In genomic region chr11:16948756-16949155, GRCm38 (mm10) we compare ENCODE assay signal across 9 mouse cellular contexts. TPM values are rescaled to one million over a fixed set of nuclear protein-coding genes. Genes with fewer than 3 reads are reported as not detected.
DNase-seq lines count a peak whose midpoint lies in the region; ATAC-seq and TF ChIP-seq lines count a peak whose summit lies in the region.
"Had no signal": no experiment of that assay in that cellular context is flagged by ENCODE, and none has a peak within 500 bp of the region (broad histone marks: within the 10 kb centered on the region; RNA-seq: fewer than 3 reads in every experiment).

No protein-coding gene starts in this region.

- 0 out of 2 replicates have a peak, but pooled peaks cover 3% of the 10 kb centered on the region for H3K4me1 ChIP-seq in forebrain, postnatal 0 days (ENCODE audit: insufficient read depth)
- H3K4me1 ChIP-seq in forebrain, embryonic 16.5 days (replicated peaks; ENCODE audit: control insufficient read depth, insufficient read depth, low read length): peaks cover 5% of the 10 kb centered on the region; the same call in 1 of the 2 replicates

- WGBS in forebrain, postnatal 0 days: 14% methylated on average over 1 of the region's 1 CpGs
- 34% methylated on average over 1 of the region's 1 CpGs for WGBS in forebrain, embryonic 16.5 days

- no peaks in the 10 kb centered on the region for H3K9me3 ChIP-seq in forebrain, postnatal 0 days (ENCODE audit: low read length)
- no peaks in the 10 kb centered on the region for H3K9me3 ChIP-seq in forebrain, embryonic 16.5 days (ENCODE audit: control insufficient read depth, low read length)
- H3K9me3 ChIP-seq: neural tube, embryonic 13.5 days had no signal

- H3K36me3 ChIP-seq in forebrain, postnatal 0 days (ENCODE audit: insufficient read depth): no peaks in the 10 kb centered on the region
- no peaks in the 10 kb centered on the region for H3K36me3 ChIP-seq in forebrain, embryonic 16.5 days (ENCODE audit: control insufficient read depth, insufficient read depth)
- H3K36me3 ChIP-seq: neural tube, embryonic 13.5 days had no signal

- peak; percentile 68 for DNase-seq in forebrain, postnatal 0 days
- DNase-seq in right cerebral cortex, adult 2 months (ENCODE audit: low spot score in 2 of 2): peak; percentile 29 to 41
- DNase-seq in right cerebral cortex, adult 18-20 months: no peak
- peak; percentile 30 for DNase-seq in embryo, embryonic 9.5 days (ENCODE audit: extremely low spot score)
- DNase-seq in kidney, adult 9 months: peak; percentile 61
- DNase-seq in retina, postnatal 1 day: peak; percentile 63
- no peak for DNase-seq in cerebellum, adult 9-11 months

- no peak for ATAC-seq in forebrain, postnatal 0 days
- ATAC-seq in forebrain, embryonic 16.5 days: no peak

- no peak overlapping the region for H3K9ac ChIP-seq in forebrain, postnatal 0 days
- no peak overlapping the region for H3K9ac ChIP-seq in forebrain, embryonic 16.5 days (replicated peaks; ENCODE audit: low read depth, low read length)
- H3K9ac ChIP-seq: neural tube, embryonic 13.5 days had no signal

- no peaks in the 10 kb centered on the region for H3K27me3 ChIP-seq in forebrain, postnatal 0 days (ENCODE audit: insufficient read depth, low read length)
- no peaks in the 10 kb centered on the region for H3K27me3 ChIP-seq in forebrain, embryonic 16.5 days (replicated peaks; ENCODE audit: control insufficient read depth, insufficient read depth, low read length)
- H3K27me3 ChIP-seq: neural tube, embryonic 13.5 days had no signal

- no peak overlapping the region for H3K4me3 ChIP-seq in forebrain, postnatal 0 days (ENCODE audit: low read depth, low read length)
- H3K4me3 ChIP-seq in forebrain, embryonic 16.5 days (replicated peaks; ENCODE audit: low read length): no peak overlapping the region
- H3K4me3 ChIP-seq: neural tube, embryonic 13.5 days had no signal

- peak; percentile 88 for TF ChIP-seq CTCF in forebrain, postnatal 0 days (IDR thresholded peaks at IDR 0.05; ENCODE audit: low read depth)

- no peak overlapping the region for H3K4me2 ChIP-seq in forebrain, postnatal 0 days (ENCODE audit: low read depth)
- H3K4me2 ChIP-seq in forebrain, embryonic 16.5 days (ENCODE audit: low read length): no peak overlapping the region
- H3K4me2 ChIP-seq: neural tube, embryonic 13.5 days had no signal

- no peak overlapping the region for H3K27ac ChIP-seq in forebrain, postnatal 0 days (ENCODE audit: low read depth, low read length)
- H3K27ac ChIP-seq in forebrain, embryonic 16.5 days (ENCODE audit: low read length): no peak overlapping the region
- H3K27ac ChIP-seq: neural tube, embryonic 13.5 days had no signal

RNA-seq across cellular contexts. Expression of gene Fbxo48, which starts 2.4 kb away (rescaled TPM):
- 1.7 and 2.1 TPM in 2 replicates for total RNA-seq in forebrain, postnatal 0 days (2014; rRNA removed)
- 0.21 and 0.39 TPM in 2 replicates for polyA plus RNA-seq in forebrain, postnatal 0 days (2015; fragmentation: Nextera tagmentation; extraction: Ambion mirVana)
- polyA plus RNA-seq in forebrain, embryonic 16.5 days (2015; fragmentation: Nextera tagmentation; extraction: Ambion mirVana): 0.91 and 1.1 TPM in 2 replicates

Comparison
In these comparisons a context has a peak if more than half of its experiments do, and no peak if none do; other contexts are left out.
1. DNase-seq: peak in forebrain, postnatal 0 days (single experiment), right cerebral cortex, adult 2 months (2 of 2), embryo, embryonic 9.5 days (single experiment), kidney, adult 9 months (single experiment) and retina, postnatal 1 day (single experiment); none in right cerebral cortex, adult 18-20 months (single experiment) and cerebellum, adult 9-11 months (single experiment).